Mouse (Mus musculus): Measurements from ENCODE around the gene 2310009B15Rik.

The 2310009B15Rik gene

DNA sequence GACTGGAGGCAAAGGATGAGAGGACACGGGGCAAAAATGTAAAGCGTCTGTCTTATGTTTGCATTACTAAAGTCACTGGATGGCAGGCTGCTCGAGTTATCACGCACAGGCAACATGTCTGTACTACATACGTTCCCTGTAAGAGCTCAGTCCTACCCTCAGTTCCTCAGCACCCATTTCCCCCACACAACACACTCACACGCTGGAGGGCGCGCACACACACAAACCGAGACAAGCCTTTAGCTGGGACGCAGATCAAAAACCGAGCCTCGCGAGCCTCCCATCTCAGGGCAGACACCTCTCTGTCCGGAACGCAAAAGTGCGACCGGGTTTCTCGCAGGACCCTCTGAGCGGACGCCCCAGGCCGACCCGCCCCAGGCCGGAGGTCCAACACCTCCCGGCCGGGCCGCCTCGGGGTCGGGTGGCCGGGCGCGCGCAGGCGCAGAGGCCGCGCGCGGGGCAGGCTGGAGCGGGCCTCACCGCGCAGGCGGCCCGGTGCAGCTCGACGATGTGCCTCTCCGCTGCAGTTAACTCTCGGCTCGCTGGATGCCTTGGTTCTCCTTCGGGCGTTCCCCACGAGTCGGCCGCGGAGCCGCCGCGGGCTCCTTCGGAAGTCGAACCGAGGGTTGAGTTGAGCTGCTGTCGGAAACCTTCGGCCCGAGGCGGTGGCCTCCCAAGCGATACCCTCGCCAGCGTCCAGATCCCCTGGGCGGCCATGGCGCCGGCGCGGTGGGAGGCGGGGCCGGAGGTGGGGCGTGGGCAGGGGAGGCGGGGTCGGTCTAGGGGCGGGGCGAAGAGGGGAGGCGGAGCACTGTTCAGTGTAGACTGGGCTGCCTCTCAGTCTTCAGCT lies at the start of gene 2310009B15Rik:
2310009B15Rik (minus strand) TSS at position 752 of the 850 bp plus-strand sequence.
- peak; percentile 86 to 97 for DNase-seq (ENCODE audit: inconsistent age in 2 of 2, low spot score in 1 of 2)

DNA sequence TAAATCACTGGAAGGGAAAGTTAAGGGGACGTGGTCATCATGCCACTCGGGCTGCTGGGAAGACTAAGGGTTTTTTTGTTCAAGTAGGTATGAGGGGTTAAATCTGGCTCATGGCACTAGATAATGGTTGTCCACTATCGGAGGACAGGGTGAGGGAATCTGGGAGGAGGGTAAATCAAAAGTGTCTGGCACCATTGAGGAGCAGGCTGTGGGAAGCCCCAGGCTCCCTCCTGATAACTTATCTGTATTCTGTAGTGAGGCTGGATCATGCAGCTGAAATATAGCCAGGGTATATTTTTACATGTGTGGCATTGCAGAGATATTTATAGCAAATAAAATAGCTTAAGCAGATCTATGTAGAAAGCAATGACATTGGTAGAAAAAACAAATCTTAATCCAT lies 49.6 kb upstream of the 2310009B15Rik start:
- DNase-seq (ENCODE audit: inconsistent age in 2 of 2, low spot score in 1 of 2) = no peak

DNA sequence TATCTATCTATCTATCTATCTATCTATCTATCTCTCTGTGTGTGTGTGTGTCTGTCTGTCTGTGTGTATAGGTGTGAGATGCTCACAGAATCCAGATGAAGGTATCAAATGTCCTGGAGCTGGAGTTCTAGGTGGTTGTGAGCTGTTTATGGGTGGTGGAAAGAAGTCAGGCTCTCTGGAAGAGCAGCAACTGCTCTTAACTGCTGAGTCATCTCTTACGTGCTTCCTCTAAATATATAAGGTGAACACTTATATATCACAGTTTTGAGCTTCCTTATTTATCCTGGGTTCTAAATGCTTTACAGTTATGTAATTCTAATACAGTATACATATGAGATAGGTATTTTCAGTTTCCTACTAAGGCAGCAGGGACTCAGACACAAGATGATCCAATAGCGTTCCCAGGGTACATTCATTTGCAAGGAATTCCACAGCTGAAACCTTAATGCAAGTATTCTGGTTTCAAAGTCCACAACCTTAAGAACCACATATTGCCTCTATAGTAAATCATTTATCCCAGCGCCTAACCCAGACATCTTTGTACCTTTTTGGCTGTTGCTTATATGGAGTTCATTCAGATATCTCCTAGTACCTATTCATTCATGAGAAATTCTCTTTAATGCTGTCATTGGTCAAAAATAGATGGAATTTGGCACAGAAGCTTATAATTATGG lies 48.6 kb upstream of the 2310009B15Rik start:
- no peak for DNase-seq (ENCODE audit: inconsistent age in 2 of 2, low spot score in 1 of 2)

DNA sequence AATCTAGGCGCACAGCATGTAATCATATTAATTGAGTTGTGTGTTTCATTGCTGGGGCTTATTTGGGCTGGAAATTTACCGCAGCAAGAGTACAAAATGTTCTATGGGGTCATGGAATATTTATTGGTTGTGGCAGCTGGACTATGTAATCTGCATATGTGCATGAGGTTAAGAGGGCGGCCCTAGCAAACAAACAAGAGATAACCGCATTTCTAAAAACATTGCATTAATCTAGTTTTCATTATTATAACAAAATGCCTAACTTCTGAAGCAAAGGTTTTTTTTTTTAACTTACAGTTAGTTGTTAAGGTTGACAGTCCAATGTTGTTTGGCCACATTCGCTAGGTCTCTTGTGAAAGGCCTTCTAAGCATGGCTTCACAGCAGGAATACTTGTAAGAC lies 47.2 kb upstream of the 2310009B15Rik start:
- no peak for DNase-seq (ENCODE audit: inconsistent age in 2 of 2, low spot score in 1 of 2)

DNA sequence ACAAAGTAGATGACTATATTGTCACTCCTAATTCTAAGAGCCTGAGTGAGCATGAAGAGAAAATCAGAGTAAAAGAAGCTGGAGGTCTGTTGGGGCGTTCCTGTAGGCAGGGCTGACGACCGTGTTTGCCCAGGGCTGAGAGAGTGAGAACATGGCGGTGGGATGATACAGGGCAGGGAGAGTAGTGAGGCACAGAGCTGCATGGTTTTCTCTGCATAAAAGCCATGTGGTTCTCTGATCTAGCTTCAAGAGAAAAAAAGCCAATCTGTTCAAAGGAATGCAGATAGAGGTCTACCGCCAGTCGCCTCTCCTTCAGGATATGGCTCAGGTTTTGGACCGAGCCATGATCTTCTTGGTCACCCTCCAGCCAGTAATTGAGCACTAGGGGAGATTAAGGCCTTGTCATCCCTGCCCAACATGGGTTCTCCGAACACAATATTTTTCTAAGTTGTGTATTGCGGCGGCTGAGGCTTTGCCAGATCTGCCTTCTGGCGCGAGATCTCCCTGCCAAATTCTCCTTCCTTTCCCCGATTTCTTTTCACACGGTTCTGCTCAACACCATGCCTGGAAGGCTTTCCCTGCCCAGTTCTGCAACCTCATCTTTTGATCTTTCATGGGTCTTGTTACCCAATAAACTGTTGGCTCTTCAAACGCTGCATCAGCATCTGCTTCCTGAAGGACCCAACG lies 44.9 kb upstream of the 2310009B15Rik start:
- no peak for DNase-seq (ENCODE audit: inconsistent age in 2 of 2, low spot score in 1 of 2)

DNA sequence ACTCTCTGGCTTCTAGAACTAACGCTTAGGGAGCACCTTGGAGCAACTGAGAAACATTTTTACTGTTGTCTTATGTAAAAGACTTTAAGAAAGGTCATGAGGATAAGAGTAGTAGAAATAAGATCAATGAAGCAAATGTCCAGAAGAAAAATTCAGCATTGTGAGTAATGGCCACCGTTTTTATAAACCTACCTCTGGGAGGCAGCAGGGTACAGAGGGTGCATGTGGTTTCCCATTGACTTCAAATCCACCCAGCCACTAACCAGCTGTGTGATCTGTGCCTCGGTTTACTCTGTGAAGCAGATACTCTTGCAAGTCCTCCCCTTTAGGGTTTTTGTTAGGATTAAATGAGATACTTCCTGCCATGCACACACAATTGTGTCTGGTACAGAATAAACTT lies 39.4 kb upstream of the 2310009B15Rik start:
- DNase-seq (ENCODE audit: inconsistent age in 2 of 2, low spot score in 1 of 2) = peak in 1 of 2 experiments; percentile 28

DNA sequence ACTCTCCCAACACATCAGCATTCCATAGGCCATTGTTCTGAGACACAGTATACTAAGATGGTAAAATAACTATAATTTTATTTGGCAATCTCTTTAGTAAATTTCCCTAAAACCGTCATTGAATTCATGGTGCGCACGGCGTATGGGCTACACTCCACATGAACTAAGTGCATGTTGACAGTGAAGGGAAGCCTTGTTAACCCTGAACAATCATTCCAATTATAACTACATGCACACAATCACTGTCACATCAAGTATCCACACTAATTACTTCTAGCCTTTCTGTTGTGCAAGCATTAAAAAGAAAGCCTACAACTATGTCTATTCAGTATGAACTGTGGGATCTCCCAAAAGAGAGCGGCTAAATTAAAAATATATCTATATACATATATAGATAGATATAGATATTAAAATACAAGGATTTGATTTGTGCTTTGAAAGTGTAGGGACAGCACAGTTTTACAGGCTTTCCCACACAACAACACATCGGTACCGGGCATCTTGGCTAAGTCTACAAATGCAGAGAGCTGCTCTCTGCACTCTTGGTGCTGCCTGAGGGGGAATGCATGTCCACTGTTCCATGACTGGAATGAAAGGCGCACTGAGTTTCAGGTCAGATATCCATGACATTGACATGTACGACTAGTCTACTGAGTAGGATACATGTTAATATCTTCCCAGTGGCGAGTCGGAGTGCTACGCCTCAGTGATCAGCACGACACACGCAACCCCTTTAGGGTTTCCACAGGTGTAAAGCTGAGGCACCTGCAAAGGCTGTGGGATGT lies 21.0 kb upstream of the 2310009B15Rik start:
- no peak for DNase-seq (ENCODE audit: inconsistent age in 2 of 2, low spot score in 1 of 2)

DNA sequence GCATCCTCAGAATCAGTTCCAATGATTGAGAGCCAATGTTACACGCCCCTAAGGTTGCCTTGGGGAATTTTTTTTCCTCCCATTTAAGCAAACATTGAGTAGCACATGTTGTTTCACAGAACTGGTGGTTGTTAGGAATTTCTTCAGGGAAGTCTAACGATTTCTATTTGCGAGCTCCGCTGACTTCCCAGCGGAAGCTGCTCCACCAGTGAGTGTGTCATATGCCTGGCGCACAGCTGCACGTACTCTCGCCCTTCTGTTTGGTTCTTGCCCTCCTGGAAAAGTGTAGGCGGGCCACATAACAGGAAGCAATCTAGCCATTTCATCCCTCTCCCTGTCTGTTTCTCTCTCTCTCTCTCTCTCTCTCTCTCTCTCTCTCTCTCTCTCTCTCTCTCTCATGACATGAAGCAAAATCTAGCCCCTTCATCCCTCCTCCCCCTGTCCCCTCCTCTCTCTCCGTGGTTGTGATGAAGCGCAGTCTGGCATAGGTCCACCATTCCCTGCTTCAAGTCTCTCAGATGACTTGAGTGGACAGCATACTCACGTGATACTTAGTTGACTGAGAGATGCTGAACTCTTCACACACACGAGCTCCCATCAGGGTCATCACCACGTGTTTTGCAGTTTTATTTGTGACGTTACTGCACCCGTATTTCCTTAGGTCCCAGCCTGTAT lies 19.9 kb upstream of the 2310009B15Rik start:
- no peak for DNase-seq (ENCODE audit: inconsistent age in 2 of 2, low spot score in 1 of 2)

DNA sequence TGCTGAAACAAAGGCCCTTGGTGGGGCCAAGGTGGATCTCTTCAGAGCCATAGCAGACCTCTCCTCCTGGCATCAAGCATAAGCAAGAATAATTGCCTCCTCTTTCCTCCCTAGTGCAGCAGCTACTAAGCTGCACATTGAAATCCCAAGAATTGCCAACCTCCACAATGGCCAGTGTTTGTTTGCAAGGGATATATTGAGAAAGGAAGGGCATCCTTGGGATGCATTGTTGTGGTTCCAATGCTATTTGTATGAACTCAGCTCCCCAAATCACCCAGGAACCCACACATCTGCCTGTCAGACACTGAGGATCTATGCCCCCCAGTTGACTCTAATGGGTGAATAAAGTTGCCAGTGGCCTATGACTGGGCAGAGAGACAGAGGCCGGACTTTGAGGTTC lies 5.8 kb downstream of the 2310009B15Rik start:
- DNase-seq (ENCODE audit: inconsistent age in 2 of 2, low spot score in 1 of 2) = no peak

DNA sequence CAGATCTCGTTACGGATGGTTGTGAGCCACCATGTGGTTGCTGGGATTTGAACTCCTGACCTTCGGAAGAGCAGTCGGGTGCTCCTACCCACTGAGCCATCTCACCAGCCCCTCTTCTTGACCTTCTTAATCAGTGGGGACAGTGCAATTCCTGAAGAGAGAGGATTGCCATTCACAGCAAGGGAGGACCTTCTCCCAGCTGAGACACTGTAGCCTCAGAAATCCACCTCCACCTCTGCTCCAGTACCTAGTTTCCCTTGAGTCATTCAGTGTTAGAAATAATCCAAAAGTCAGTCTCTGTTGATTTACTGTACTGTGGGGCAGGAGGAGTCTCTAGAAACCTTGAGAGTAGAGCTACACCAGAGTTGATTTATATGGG lies 6.5 kb downstream of the 2310009B15Rik start:
- DNase-seq (ENCODE audit: inconsistent age in 2 of 2, low spot score in 1 of 2) = no peak

DNA sequence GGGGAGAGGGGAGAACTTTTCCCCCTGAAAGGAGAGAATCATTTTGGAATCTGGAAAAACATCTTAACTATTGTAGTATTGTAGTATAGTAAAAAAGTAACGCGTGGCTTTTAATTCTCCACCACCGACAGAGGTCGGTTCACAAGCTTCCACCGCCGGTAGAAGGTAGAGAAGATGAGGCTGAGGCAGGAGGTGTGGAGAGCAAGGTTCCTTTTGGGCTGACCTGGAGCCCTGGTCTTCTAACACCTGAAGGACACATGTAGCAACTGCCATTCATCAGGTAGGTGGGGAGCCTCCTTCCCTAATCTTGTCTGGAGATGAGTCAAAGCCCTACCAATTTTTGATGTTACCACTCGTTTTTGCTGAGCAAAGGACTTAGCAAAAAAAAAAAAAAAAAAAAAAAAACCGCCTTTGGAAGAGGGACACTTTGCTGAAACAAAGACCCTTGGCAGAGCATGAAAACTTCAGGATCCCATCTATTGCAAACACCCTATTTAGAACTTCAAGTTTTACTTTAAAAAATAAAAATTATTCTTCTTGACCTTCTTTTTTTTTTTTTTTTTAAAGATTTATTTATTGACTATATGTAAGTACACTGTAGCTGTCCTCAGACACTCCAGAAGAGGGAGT lies 7.0 kb downstream of the 2310009B15Rik start:
- no peak for DNase-seq (ENCODE audit: inconsistent age in 2 of 2, low spot score in 1 of 2)

DNA sequence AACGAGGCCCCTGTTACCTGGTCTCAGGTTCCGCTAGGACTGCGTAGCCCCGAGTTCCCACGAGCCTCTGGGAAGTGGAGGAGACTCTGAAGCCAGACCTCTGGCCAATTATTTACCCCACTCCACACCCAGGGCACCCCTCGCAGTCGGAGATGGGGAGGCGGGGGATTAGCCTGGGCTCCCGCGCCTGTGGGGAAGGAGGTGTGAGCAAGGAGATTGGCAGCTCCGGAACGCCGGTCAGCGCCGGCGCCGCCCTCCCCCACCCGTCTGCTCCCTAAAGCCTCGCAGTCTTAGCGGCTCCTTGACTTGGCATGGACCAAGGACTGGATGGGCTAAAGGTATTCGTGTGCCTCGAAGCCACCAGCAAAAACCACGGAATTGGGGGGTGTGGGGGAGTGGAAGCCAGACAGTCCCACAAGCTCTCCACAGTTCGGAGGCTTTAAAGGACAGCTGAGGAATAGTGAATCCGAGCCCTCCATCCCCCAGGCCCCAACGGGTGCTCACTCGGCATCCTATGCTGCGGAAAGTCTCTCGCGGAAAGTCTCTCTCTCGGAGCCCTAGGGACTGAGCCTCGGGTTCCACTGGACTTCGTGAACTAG lies 8.0 kb downstream of the 2310009B15Rik start, which contains the start of gene Lhx9:
Lhx9 (minus strand) TSS at position 67 of the 599 bp plus-strand sequence.
- peak; percentile 16 to 60 for DNase-seq (ENCODE audit: inconsistent age in 2 of 2, low spot score in 1 of 2)

DNA sequence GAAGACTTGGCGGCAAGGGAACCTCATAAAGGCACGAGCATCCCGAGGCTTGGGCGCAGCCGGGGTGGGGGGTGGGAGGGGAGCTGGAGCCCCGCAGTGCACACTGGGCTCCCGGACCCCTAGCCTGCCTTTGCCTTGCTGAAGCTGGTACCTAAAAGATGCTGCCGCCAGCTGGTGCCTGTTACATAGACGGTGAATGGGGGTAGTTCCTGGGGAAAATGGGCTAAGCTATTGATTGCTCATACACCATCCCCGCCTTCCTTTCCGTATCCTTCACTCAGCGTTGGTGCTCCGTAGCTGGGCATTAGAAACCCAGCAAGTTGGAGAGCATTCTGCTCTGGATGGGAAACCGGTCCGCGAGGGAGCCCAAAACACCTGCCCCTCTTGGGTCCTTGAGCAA lies 8.6 kb downstream of the 2310009B15Rik start:
- DNase-seq (ENCODE audit: inconsistent age in 2 of 2, low spot score in 1 of 2) = no peak

DNA sequence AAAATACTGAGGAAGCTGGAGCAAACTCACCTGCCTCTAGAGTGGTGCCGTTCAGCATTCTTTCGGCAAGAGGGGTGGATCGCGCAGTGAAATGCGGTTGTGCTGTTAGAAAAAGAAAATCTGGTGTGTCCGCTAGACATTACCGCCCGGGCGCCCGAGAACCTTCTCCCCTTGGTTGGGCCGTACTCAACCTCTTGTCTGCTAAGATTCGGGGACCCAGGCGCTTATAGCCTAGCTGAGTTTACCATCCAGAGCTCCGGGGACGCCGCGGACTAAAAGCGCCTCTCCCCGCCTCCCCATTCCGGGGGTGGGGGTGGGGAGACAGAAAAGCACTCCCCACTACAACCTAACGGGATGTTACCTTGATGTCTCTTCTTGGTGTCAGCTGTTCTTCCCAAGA lies 9.5 kb downstream of the 2310009B15Rik start:
- DNase-seq (ENCODE audit: inconsistent age in 2 of 2, low spot score in 1 of 2) = peak in 1 of 2 experiments; percentile 31

DNA sequence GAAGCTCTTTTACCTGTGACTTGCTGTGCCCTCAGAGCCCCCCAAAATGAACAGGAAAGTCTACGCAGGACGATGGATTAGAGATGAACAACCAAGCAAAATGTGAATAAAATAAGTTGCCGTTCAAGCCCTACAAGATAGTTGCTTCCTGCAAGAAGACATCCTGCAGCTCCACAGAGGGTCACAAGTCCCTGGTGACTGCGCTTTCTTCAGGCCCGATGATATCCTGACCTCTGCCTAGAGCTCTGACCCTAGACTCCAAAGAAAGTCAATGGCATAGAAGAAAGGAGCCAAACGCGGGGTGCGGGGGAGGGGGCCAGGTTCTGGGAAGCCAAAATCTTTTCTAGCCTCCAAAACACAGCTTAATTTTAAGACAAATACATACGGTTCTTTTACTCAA lies 10.1 kb downstream of the 2310009B15Rik start:
- peak in 1 of 2 experiments; percentile 20 for DNase-seq (ENCODE audit: inconsistent age in 2 of 2, low spot score in 1 of 2)

DNA sequence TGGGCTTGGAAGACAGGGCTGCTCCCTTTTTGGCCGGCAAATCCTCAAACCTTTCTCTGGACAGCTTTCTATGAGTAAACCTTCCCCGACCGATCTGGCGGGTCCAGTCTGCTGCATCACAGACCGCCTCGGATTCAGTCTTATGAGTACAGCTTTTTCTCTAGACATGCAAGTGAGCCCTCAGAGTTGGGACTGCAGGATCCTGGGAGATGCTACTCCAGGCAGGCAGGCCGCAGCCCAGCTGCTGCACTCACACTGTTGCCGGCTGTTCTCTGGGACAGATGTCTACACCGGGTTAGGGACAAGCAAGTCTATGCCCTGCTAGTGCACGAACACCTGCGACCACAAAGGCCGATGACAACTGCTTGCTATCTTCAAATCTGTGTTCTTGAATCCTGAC lies 10.5 kb downstream of the 2310009B15Rik start:
- peak in 1 of 2 experiments; percentile 20 for DNase-seq (ENCODE audit: inconsistent age in 2 of 2, low spot score in 1 of 2)

DNA sequence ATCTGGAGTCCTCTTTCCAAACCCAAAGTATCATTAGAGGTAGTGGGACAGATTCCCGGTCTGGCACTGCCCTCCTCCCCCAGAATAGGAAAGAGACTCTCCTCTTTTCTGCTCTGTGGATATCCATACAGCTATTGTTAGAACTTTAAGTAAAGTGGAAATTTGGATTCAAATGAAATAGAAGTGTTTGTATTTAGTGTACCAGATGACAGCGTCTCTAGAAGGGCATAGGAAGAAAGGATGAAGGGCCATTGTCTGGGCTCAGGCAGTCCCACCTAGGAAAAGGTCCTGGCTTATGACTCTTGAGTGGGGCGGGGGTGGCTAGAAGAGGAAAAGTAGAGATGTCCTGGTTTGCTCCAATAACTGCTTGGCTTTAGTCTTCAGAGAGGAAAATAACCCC lies 11.2 kb downstream of the 2310009B15Rik start:
- DNase-seq (ENCODE audit: inconsistent age in 2 of 2, low spot score in 1 of 2) = no peak

DNA sequence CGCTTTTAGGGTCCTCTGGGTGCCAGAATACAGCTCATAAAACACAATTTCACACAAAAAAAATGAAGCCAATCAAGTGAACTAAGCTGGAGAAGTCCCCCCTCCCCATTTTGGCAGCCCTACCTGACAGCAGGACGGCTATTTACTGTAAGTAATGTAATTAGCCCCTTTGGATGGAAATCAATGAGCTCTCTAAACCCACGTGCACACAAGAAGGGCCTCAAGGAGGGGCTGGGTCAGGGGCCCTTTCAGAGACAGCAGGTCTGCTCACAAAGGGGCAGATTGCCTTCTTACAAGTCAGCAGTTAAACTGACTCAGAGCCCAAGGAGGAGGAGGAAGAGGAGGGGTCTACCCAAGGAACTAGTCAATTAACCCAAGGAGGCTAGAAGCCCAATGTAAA lies 12.5 kb downstream of the 2310009B15Rik start:
- DNase-seq (ENCODE audit: inconsistent age in 2 of 2, low spot score in 1 of 2) = peak in 1 of 2 experiments; percentile 17

DNA sequence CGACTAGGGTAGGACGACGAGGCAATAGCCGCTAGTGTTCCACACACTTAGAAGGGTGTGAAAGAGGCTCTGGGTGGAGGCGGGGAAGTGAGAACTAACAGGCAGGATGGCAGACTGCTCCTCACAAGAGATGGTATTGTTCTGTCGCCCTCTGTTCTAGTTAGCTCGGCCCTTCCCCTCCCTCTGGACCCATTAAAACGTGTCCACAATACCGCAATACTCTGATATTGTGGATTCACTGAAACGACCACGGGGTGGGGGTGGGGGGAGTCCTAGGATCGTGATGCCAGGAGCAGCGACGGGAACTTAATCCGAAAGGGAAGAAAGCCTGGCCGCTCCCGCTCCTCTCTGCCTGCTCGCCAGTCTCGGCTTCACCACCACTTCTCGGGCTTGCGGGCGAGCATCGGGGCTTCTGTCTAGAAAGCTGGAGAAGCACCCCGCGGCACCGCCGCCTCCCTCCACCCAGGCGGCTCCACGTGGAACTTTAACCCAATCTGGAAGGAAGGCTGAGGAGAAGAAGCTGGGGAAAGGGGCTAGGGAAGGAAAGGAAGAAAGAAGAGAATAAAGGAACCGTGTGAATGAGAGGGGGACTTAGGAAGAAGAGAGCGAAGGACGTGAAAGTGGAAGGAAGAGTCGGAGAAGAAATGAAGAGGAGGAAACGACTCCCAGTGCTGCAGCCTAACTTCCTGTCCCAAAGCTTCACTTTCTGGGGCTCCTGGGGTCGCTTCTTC lies 13.1 kb downstream of the 2310009B15Rik start:
- DNase-seq (ENCODE audit: inconsistent age in 2 of 2, low spot score in 1 of 2) = peak in 1 of 2 experiments; percentile 63
